Mouse (Mus musculus): ENCODE data around the gene Cer1. TPM values are rescaled to one million over a fixed set of nuclear protein-coding genes. Genes with fewer than 3 reads are reported as not detected.

The Cer1 gene
- polyA plus RNA-seq, 1 experiment from 2014 or later = 0.08 TPM

DNA sequence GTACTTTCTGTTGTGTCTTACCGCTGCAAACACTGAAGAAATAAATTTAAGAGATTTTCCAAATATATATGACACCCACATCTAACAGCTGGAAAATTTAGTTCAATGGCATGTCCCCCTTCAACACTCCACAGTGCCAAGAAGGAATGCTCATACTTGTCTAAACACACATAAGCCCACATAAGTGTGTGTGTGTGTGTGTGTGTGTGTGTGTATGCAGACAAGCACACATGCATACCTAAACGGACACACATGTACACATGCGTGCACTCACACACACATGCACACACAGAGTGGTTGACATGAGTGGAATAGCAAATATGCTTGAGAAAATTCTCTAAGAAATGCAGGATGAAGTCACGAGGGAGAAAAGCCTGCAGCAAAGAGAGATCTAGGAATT is 12.4 kb downstream of the Cer1 start:
- Histone ChIP-seq H3K4me2 (replicated peaks) (no peak overlapping the region), H3K9ac (replicated peaks) (no peak overlapping the region), H3K4me3 (replicated peaks) (no peak overlapping the region), H3K27me3 (no peaks in the 10 kb centered on the region), H3K9me3 (no peaks in the 10 kb centered on the region), H3K4me1 (replicated peaks) (peaks cover 8% of the 10 kb centered on the region; the same call in 1 of the 2 replicates), H3K27ac (no peak overlapping the region), H3K36me3 (no peaks in the 10 kb centered on the region)
- no peak for ATAC-seq
- 81% methylated on average over 4 of the region's 4 CpGs for WGBS

GRCm38 (mm10) chr4:82872121-82872520 is 12.8 kb downstream of the Cer1 start:
- no peak overlapping the region for H3K9ac ChIP-seq (replicated peaks)
- no peak overlapping the region for H3K4me2 ChIP-seq (replicated peaks)
- H3K4me1 ChIP-seq (replicated peaks) = peaks cover 8% of the 10 kb centered on the region; the same call in 1 of the 2 replicates
- H3K27ac ChIP-seq = no peak overlapping the region
- no peak for ATAC-seq
- H3K36me3 ChIP-seq = no peaks in the 10 kb centered on the region
- whole genome bisulfite sequencing = 24% methylated on average over 6 of the region's 6 CpGs
- H3K27me3 ChIP-seq = no peaks in the 10 kb centered on the region
- H3K4me3 ChIP-seq (replicated peaks) = no peak overlapping the region
- H3K9me3 ChIP-seq = no peaks in the 10 kb centered on the region

- Histone ChIP-seq H3K36me3 (no peaks in the 10 kb centered on the region), H3K27ac (no peak overlapping the region), H3K4me1 (replicated peaks) (peaks cover 8% of the 10 kb centered on the region; the same call in 1 of the 2 replicates), H3K27me3 (no peaks in the 10 kb centered on the region), H3K4me2 (replicated peaks) (no peak overlapping the region), H3K9me3 (no peaks in the 10 kb centered on the region), H3K4me3 (replicated peaks) (no peak overlapping the region), H3K9ac (replicated peaks) (no peak overlapping the region)
- ATAC-seq = no peak
- 89% methylated on average over 6 of the region's 6 CpGs for WGBS
Observed at GRCm38 (mm10) chr4:82870931-82871330, 14.0 kb downstream of the Cer1 start.

- no peak overlapping the region for H3K4me3 ChIP-seq (replicated peaks)
- no peak overlapping the region for H3K9ac ChIP-seq (replicated peaks)
- no peaks in the 10 kb centered on the region for H3K36me3 ChIP-seq
- no peaks in the 10 kb centered on the region for H3K9me3 ChIP-seq
- ATAC-seq = no peak
- peaks cover 8% of the 10 kb centered on the region; the same call in 1 of the 2 replicates for H3K4me1 ChIP-seq (replicated peaks)
- H3K27me3 ChIP-seq = no peaks in the 10 kb centered on the region
- WGBS = 90% methylated on average over 5 of the region's 5 CpGs
- no peak overlapping the region for H3K27ac ChIP-seq
- no peak overlapping the region for H3K4me2 ChIP-seq (replicated peaks)
Observed at GRCm38 (mm10) chr4:82867731-82868445, 17.1 kb downstream of the Cer1 start.

- ATAC-seq = no peak
- Histone ChIP-seq H3K4me1 (replicated peaks) (peaks cover 2% of the 10 kb centered on the region; the same call in 1 of the 2 replicates), H3K4me2 (replicated peaks) (no peak overlapping the region), H3K27me3 (no peaks in the 10 kb centered on the region), H3K36me3 (no peaks in the 10 kb centered on the region), H3K27ac (no peak overlapping the region), H3K4me3 (replicated peaks) (no peak overlapping the region), H3K9me3 (no peaks in the 10 kb centered on the region), H3K9ac (replicated peaks) (no peak overlapping the region)
- WGBS = 33% methylated on average over 4 of the region's 4 CpGs
Observed at GRCm38 (mm10) chr4:82867111-82867510, 17.8 kb downstream of the Cer1 start.

GRCm38 (mm10) chr4:82864974-82865699 is 19.8 kb downstream of the Cer1 start:
- H3K9me3 ChIP-seq = no peaks in the 10 kb centered on the region
- WGBS = 79% methylated on average over 8 of the region's 8 CpGs

DNA sequence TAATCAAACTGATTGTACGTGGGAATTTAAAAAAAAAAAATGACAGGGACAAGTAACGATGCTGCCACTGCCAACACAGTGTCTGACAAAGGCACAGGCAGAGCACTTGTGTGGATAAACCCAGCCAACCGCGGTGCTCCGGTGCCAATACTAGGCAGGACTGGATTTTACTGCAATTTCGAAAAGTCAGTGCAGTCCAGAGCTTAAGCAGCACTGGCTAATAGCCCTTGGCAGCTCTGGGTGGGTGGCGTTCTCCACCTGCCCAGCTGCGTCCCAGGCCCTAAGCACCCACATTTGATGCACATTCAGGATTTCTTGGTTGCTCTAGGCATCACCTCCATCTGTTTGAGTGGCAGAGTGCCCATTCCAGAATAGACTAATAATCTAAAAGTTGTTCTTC is 21.6 kb downstream of the Cer1 start:
- Histone ChIP-seq H3K4me3 (replicated peaks) (no peak overlapping the region), H3K27me3 (no peaks in the 10 kb centered on the region), H3K9ac (replicated peaks) (no peak overlapping the region), H3K36me3 (no peaks in the 10 kb centered on the region), H3K9me3 (no peaks in the 10 kb centered on the region), H3K4me2 (replicated peaks) (no peak overlapping the region), H3K4me1 (replicated peaks) (peaks cover 8% of the 10 kb centered on the region), H3K27ac (no peak overlapping the region)
- ATAC-seq = no peak
- WGBS = 82% methylated on average over 8 of the region's 8 CpGs

More at GRCm38 (mm10) chr4:82864974-82865699, 19.8 kb downstream of the Cer1 start:
- no peak overlapping the region for H3K9ac ChIP-seq (replicated peaks)
- no peak overlapping the region for H3K4me3 ChIP-seq (replicated peaks)
- H3K27me3 ChIP-seq = no peaks in the 10 kb centered on the region
- H3K4me1 ChIP-seq (replicated peaks) = no peaks in the 10 kb centered on the region
- no peaks in the 10 kb centered on the region for H3K36me3 ChIP-seq
- ATAC-seq = no peak
- H3K4me2 ChIP-seq (replicated peaks) = no peak overlapping the region
- H3K27ac ChIP-seq = no peak overlapping the region

- H3K27ac ChIP-seq = no peak overlapping the region
- ATAC-seq = no peak
- H3K9ac ChIP-seq (replicated peaks) = no peak overlapping the region
- no peaks in the 10 kb centered on the region for H3K9me3 ChIP-seq
- no peaks in the 10 kb centered on the region for H3K36me3 ChIP-seq
- 96% methylated on average over 2 of the region's 2 CpGs for WGBS
- H3K4me3 ChIP-seq (replicated peaks) = no peak overlapping the region
- no peak overlapping the region for H3K4me2 ChIP-seq (replicated peaks)
- H3K4me1 ChIP-seq (replicated peaks) = peaks cover 16% of the 10 kb centered on the region
- H3K27me3 ChIP-seq = no peaks in the 10 kb centered on the region
Observed at GRCm38 (mm10) chr4:82861451-82861850, 23.5 kb downstream of the Cer1 start.

GRCm38 (mm10) chr4:82860566-82860965 is 24.4 kb downstream of the Cer1 start:
- Histone ChIP-seq H3K36me3 (no peaks in the 10 kb centered on the region), H3K27me3 (no peaks in the 10 kb centered on the region), H3K4me2 (replicated peaks) (no peak overlapping the region), H3K27ac (no peak overlapping the region), H3K4me1 (replicated peaks) (peaks cover 22% of the 10 kb centered on the region), H3K9me3 (no peaks in the 10 kb centered on the region), H3K4me3 (replicated peaks) (no peak overlapping the region), H3K9ac (replicated peaks) (no peak overlapping the region)
- ATAC-seq = no peak
- WGBS = 40% methylated on average over 3 of the region's 3 CpGs

- peak within 1 kb of the TSS; percentile 72 for H3K4me3 ChIP-seq (replicated peaks)
- peak within 1 kb of the TSS; percentile 85 for H3K27ac ChIP-seq
- peak; percentile 94 for ATAC-seq
- no peaks in the 10 kb centered on the region for H3K27me3 ChIP-seq
- no peaks in the 10 kb centered on the region for H3K36me3 ChIP-seq
- H3K9ac ChIP-seq (replicated peaks) = peak within 1 kb of the TSS; percentile 87
- no peaks in the 10 kb centered on the region for H3K9me3 ChIP-seq
- under 1% methylated on average over 47 of the region's 82 CpGs for WGBS
- peak within 1 kb of the TSS; percentile 54 for H3K4me2 ChIP-seq (replicated peaks)
- peaks cover 22% of the 10 kb centered on the region for H3K4me1 ChIP-seq (replicated peaks)
Observed at GRCm38 (mm10) chr4:82859131-82860125, 25.5 kb downstream of the Cer1 start, which contains the start of gene Zdhhc21. Zdhhc21 (minus strand) TSS chr4:82859958.

GRCm38 (mm10) chr4:82858431-82859010 is 26.4 kb downstream of the Cer1 start:
- Histone ChIP-seq H3K9me3 (no peaks in the 10 kb centered on the region), H3K9ac (replicated peaks) (peak overlapping the region; percentile 87), H3K4me1 (replicated peaks) (peaks cover 22% of the 10 kb centered on the region), H3K4me3 (replicated peaks) (peak overlapping the region; percentile 72), H3K27ac (peak overlapping the region; percentile 85), H3K4me2 (replicated peaks) (peak overlapping the region; percentile 54), H3K27me3 (no peaks in the 10 kb centered on the region), H3K36me3 (no peaks in the 10 kb centered on the region)
- no peak for ATAC-seq
- WGBS = 26% methylated on average over 4 of the region's 4 CpGs

Measured in midbrain, embryonic 13.5 days (tissue).